Mouse (Mus musculus) myocyte (in vitro differentiated cells): Measurements from ENCODE around the gene Rfk.

Experiments used
- CEBPB ChIP-seq: IDR thresholded peaks from 2 replicates; pipeline ENCODE4 v1.6.1; 2011; ENCODE audit warnings: mild to moderate bottlenecking, moderate library complexity; ENCODE audit not compliant: poor library complexity, insufficient read depth, severe bottlenecking
- E2F4 ChIP-seq: IDR thresholded peaks from one replicate; pipeline ENCODE4 v1.6.1; 2011; ENCODE audit warnings: mild to moderate bottlenecking, control low read depth, moderate library complexity; ENCODE audit not compliant: insufficient read depth
- MAX ChIP-seq: IDR thresholded peaks from one replicate; pipeline ENCODE4 v1.6.1; 2011; ENCODE audit warnings: low read depth, mild to moderate bottlenecking, control low read depth
- MYOD1 ChIP-seq, 3 experiments: IDR thresholded peaks; one replicate each; pipeline ENCODE4 v1.6.1; 2011; ENCODE audit warnings: control low read depth in 2 of 3, low read depth in 2 of 3, mild to moderate bottlenecking in 2 of 3, moderate library complexity in 1 of 3; ENCODE audit not compliant: insufficient read length in 2 of 3, control insufficient read depth in 1 of 3
- MYOG ChIP-seq, 3 experiments: IDR thresholded peaks; one replicate each; pipeline ENCODE4 v1.6.1; 2011; ENCODE audit warnings: control low read depth in 2 of 3, low read depth in 2 of 3, mild to moderate bottlenecking in 2 of 3; ENCODE audit not compliant: insufficient read length in 2 of 3, control insufficient read depth in 1 of 3, insufficient read depth in 1 of 3
- POLR2A ChIP-seq: IDR thresholded peaks from one replicate; pipeline ENCODE4 v1.6.1; 2011; ENCODE audit warnings: low read depth, mild to moderate bottlenecking, control low read depth, moderate library complexity; ENCODE audit not compliant: insufficient read length
- POLR2AphosphoS2 ChIP-seq: IDR thresholded peaks from one replicate; pipeline ENCODE4 v1.6.1; 2011; ENCODE audit warnings: low read depth, control low read depth; ENCODE audit not compliant: insufficient read length
- REST ChIP-seq: IDR thresholded peaks from one replicate; pipeline ENCODE4 v1.6.1; 2011; ENCODE audit warnings: mild to moderate bottlenecking, control low read depth, moderate library complexity; ENCODE audit not compliant: insufficient read depth, insufficient read length
- SRF ChIP-seq: IDR thresholded peaks from one replicate; pipeline ENCODE4 v1.6.1; 2011; ENCODE audit warnings: low read depth; ENCODE audit not compliant: control insufficient read depth, insufficient read length
- TCF12 ChIP-seq: IDR thresholded peaks from one replicate; pipeline ENCODE4 v1.6.1; 2011; ENCODE audit warnings: mild to moderate bottlenecking, control low read depth; ENCODE audit not compliant: poor library complexity, insufficient read depth, severe bottlenecking
- TCF3 ChIP-seq: IDR thresholded peaks from one replicate; pipeline ENCODE4 v1.6.1; 2011; ENCODE audit warnings: low read depth, control low read depth; ENCODE audit not compliant: insufficient read length
- USF1 ChIP-seq: IDR thresholded peaks from one replicate; pipeline ENCODE4 v1.6.1; 2011; ENCODE audit warnings: low read depth, mild to moderate bottlenecking, control low read depth, moderate library complexity

GRCm38 (mm10) chr19:17382807-17383397, 10.9 kb upstream of the Rfk start:
- TF ChIP-seq MAX (no peak), POLR2A (no peak), MYOD1 (IDR thresholded peaks at IDR 0.05; ENCODE audit: control insufficient read depth in 1 of 3, insufficient read length in 2 of 3, low read depth in 2 of 3) (no peak), USF1 (no peak), POLR2AphosphoS2 (no peak), E2F4 (no peak), TCF12 (no peak), MYOG (IDR thresholded peaks at IDR 0.05; ENCODE audit: control insufficient read depth in 1 of 3, insufficient read depth in 1 of 3, insufficient read length in 2 of 3, low read depth in 2 of 3) (no peak), SRF (no peak), CEBPB (no peak), REST (no peak), TCF3 (no peak)
